Mouse (Mus musculus) liver, embryonic 16.5 days (tissue): ENCODE data around the gene Utrn. TPM values are rescaled to one million over a fixed set of nuclear protein-coding genes. Genes with fewer than 3 reads are reported as not detected.

Experiments
- ATAC-seq: fragments of 200-750 bp; cut with Nextera tagmentation; 2 replicates; pipeline ENCODE4 v1.8.0; 2017; ENCODE audit warnings: low read depth, mild to moderate bottlenecking, moderate number of reproducible peaks, moderate library complexity
- H3K27ac ChIP-seq: fragments of 300-500 bp; sonication (generic); 2 replicates; pipeline ENCODE4 v1.5.1; 2014; ENCODE audit warnings: mild to moderate bottlenecking, low read length
- H3K27me3 ChIP-seq: fragments of 300-500 bp; sonication (generic); 2 replicates; pipeline ENCODE4 v1.6.1; 2014; ENCODE audit warnings: low read depth, low read length, mixed read lengths; ENCODE audit not compliant: control insufficient read depth, insufficient read depth
- H3K36me3 ChIP-seq: fragments of 300-500 bp; sonication (generic); 2 replicates; pipeline ENCODE4 v1.6.1; 2014; ENCODE audit warnings: mild to moderate bottlenecking; ENCODE audit not compliant: control insufficient read depth, insufficient read depth
- H3K4me1 ChIP-seq: fragments of 300-500 bp; sonication (generic); 2 replicates; pipeline ENCODE4 v1.6.1; 2014; ENCODE audit warnings: low read depth, low read length, mixed read lengths; ENCODE audit not compliant: control insufficient read depth
- H3K4me2 ChIP-seq: fragments of 300-500 bp; sonication (generic); 2 replicates; pipeline ENCODE4 v1.6.1; 2014; ENCODE audit warnings: low read depth, low read length, mixed read lengths
- H3K4me3 ChIP-seq: fragments of 300-500 bp; sonication (generic); 2 replicates; pipeline ENCODE4 v1.5.1; 2014; ENCODE audit warnings: low read depth, mild to moderate bottlenecking, low read length
- H3K9ac ChIP-seq: fragments of 300-500 bp; sonication (generic); 2 replicates; pipeline ENCODE4 v1.6.1; 2014; ENCODE audit warnings: low read depth, low read length
- H3K9me3 ChIP-seq: fragments of 300-500 bp; sonication (generic); replicated peaks from 2 replicates; pipeline ENCODE4 v1.6.1; 2016; ENCODE audit warnings: low read length; ENCODE audit not compliant: control insufficient read depth
- WGBS: fragments of 180-500 bp; shearing (Covaris S2); extraction: QIAGEN DNeasy Blood & Tissue Kit; methylation state at CpG from one replicate; pipeline ENCODE4 v1.1.7; 2014; ENCODE audit not compliant: insufficient replicate concordance; 5-methylcytosine and 5-hydroxymethylcytosine counted together
- polyA plus RNA-seq: library from polyadenylated mRNA; unstranded; fragments of >200 nt; fragmentation: Nextera tagmentation; extraction: Ambion mirVana; gene quantifications from 2 replicates; pipeline ENCODE4 v1.2.1, GENCODE M21; 2015

The Utrn gene
- polyA plus RNA-seq, 1 experiment from 2014 or later: 10.2 TPM

DNA sequence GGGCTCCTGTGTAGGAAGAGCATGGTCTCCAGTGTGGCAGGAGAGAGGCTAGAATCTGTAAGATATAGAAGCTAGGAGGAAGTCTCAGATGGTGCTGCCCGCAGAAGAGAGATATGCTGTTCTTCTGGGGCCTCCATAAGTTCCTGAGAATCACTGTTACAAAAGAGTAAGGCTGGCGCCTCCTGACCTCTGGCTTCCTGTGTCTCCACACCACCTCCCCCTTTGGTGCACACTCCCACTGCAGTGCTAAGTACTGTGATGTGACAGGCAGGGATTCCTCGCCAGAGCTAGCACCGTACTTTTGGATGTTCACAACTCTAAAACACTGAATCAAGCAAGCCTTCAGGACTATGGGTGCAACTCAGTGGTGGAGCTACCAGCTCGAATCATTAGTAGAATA, 140.1 kb downstream of the Utrn start:
- 28% methylated on average over 5 of the region's 5 CpGs for WGBS
- Histone ChIP-seq H3K27me3 (no peaks in the 10 kb centered on the region), H3K9ac (no peak overlapping the region), H3K4me2 (no peak overlapping the region), H3K36me3 (no peaks in the 10 kb centered on the region; the same call in 1 of the 2 replicates), H3K4me1 (no peaks in the 10 kb centered on the region), H3K27ac (no peak overlapping the region), H3K4me3 (no peak overlapping the region), H3K9me3 (no peaks in the 10 kb centered on the region)
- peak; percentile 30; the same call in 1 of the 2 replicates for ATAC-seq

GRCm38 (mm10) chr10:12727881-12728280, 141.3 kb downstream of the Utrn start:
- 75% methylated on average over 3 of the region's 3 CpGs for WGBS
- no peak for ATAC-seq
- Histone ChIP-seq H3K4me3 (no peak overlapping the region), H3K4me2 (no peak overlapping the region), H3K4me1 (no peaks in the 10 kb centered on the region; the same call in 1 of the 2 replicates), H3K36me3 (no peaks in the 10 kb centered on the region), H3K9me3 (no peaks in the 10 kb centered on the region), H3K27ac (no peak overlapping the region), H3K27me3 (no peaks in the 10 kb centered on the region), H3K9ac (no peak overlapping the region)

GRCm38 (mm10) chr10:12726041-12726608, 143.0 kb downstream of the Utrn start:
- Histone ChIP-seq H3K4me3 (no peak overlapping the region), H3K36me3 (no peaks in the 10 kb centered on the region), H3K9ac (no peak overlapping the region), H3K27me3 (no peaks in the 10 kb centered on the region), H3K4me2 (no peak overlapping the region), H3K9me3 (no peaks in the 10 kb centered on the region), H3K4me1 (no peaks in the 10 kb centered on the region; the same call in 1 of the 2 replicates), H3K27ac (no peak overlapping the region)
- no peak for ATAC-seq
- 71% methylated on average over 13 of the region's 13 CpGs for WGBS

DNA sequence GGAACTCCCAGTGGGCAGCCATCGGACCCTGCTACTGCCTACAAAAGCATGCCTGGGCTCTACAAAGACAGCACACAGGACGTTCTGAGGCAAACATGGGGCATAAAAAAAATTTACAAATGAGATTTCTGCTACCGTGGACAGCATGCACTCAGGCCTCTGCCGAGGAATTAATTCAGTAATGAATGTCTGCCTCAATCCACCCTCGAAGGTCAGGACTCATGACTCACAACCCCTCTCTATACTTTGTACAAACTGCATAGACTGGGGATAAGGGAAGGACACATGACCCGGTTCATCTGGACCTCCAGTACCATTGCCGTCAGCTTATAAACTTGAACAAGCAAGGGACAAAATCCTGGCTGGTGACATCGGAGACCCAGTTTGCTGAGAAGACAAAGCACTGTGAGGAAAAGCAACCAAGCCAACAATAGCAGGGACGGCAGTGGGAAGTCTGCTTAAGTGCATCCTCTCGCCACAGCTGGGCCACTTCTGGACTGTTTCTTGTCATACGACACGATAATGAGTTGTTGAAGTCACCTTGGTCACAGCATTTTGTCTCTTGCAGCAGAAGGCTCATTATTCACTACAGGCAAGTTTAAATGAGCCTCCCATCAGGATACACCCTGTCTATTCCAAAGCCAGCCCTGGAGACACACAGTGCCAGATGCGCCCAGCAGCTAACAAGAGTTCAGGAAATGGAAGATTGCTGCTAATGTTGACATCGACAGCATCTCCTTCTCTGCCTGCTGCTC, 144.7 kb downstream of the Utrn start:
- Histone ChIP-seq H3K9ac (no peak overlapping the region), H3K4me3 (no peak overlapping the region), H3K4me2 (no peak overlapping the region), H3K36me3 (no peaks in the 10 kb centered on the region; the same call in 1 of the 2 replicates), H3K27ac (no peak overlapping the region), H3K9me3 (no peaks in the 10 kb centered on the region), H3K27me3 (no peaks in the 10 kb centered on the region), H3K4me1 (no peaks in the 10 kb centered on the region; the same call in 1 of the 2 replicates)
- 75% methylated on average over 14 of the region's 14 CpGs for WGBS
- no peak for ATAC-seq

DNA sequence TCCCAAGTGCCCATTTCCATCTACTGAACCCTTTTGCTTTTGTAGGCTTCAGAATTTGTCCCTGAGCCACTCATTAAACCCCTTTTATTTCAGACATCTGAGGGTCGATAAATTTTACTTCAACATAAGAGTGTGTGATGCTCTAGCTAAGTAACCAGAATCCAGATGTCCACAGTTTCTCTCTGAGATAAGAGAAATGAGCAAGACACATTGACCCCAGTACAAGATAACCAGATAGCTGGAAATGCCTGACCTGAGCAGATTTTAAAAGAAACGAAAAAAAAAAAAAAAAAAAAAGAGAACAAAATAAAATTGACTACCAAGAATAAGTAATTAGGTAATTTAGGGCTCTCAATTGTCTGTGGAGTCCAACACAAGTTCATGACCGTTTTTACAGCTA, 145.9 kb downstream of the Utrn start:
- no peaks in the 10 kb centered on the region for H3K9me3 ChIP-seq
- no peaks in the 10 kb centered on the region for H3K27me3 ChIP-seq
- no peak for ATAC-seq
- H3K9ac ChIP-seq: no peak overlapping the region
- no peak overlapping the region for H3K27ac ChIP-seq
- H3K4me3 ChIP-seq: no peak overlapping the region
- no peaks in the 10 kb centered on the region; the same call in 1 of the 2 replicates for H3K36me3 ChIP-seq
- no peak overlapping the region for H3K4me2 ChIP-seq
- H3K4me1 ChIP-seq: no peaks in the 10 kb centered on the region; the same call in 1 of the 2 replicates
- WGBS: 26% methylated on average over 3 of the region's 3 CpGs

- Histone ChIP-seq H3K4me3 (no peak overlapping the region), H3K9me3 (no peaks in the 10 kb centered on the region), H3K36me3 (no peaks in the 10 kb centered on the region; the same call in 1 of the 2 replicates), H3K4me2 (no peak overlapping the region), H3K4me1 (no peaks in the 10 kb centered on the region; the same call in 1 of the 2 replicates), H3K27ac (no peak overlapping the region), H3K9ac (no peak overlapping the region), H3K27me3 (no peaks in the 10 kb centered on the region)
- 74% methylated on average over 2 of the region's 2 CpGs for WGBS
- no peak for ATAC-seq
Measured at GRCm38 (mm10) chr10:12722111-12722510, 147.1 kb downstream of the Utrn start.

GRCm38 (mm10) chr10:12718386-12718785, 150.8 kb downstream of the Utrn start:
- no peak for ATAC-seq
- Histone ChIP-seq H3K4me2 (no peak overlapping the region), H3K36me3 (no peaks in the 10 kb centered on the region; the same call in 1 of the 2 replicates), H3K4me1 (no peaks in the 10 kb centered on the region; the same call in 1 of the 2 replicates), H3K4me3 (no peak overlapping the region), H3K27ac (no peak overlapping the region), H3K27me3 (no peaks in the 10 kb centered on the region), H3K9me3 (no peaks in the 10 kb centered on the region), H3K9ac (no peak overlapping the region)
- 67% methylated on average over 8 of the region's 8 CpGs for WGBS

- Histone ChIP-seq H3K9ac (no peak overlapping the region), H3K36me3 (no peaks in the 10 kb centered on the region; the same call in 1 of the 2 replicates), H3K27ac (no peak overlapping the region), H3K4me2 (no peak overlapping the region), H3K4me3 (no peak overlapping the region), H3K9me3 (no peaks in the 10 kb centered on the region), H3K4me1 (no peaks in the 10 kb centered on the region), H3K27me3 (no peaks in the 10 kb centered on the region)
- WGBS: 70% methylated on average over 3 of the region's 3 CpGs
- ATAC-seq: no peak
Measured at GRCm38 (mm10) chr10:12717381-12717780, 151.8 kb downstream of the Utrn start.
